Comparison of ENCODE assay signal across 40 mouse cellular contexts in genomic region chr3:94624281-94624680, GRCm38 (mm10). TPM values are rescaled to one million over a fixed set of nuclear protein-coding genes. Genes with fewer than 3 reads are reported as not detected.
"Had no signal": no experiment of that assay in that cellular context is flagged by ENCODE, and none has a peak within 500 bp of the region (broad histone marks: within the 10 kb centered on the region; RNA-seq: fewer than 3 reads in every experiment).

No protein-coding gene starts in this region.

- DNase-seq: gastrocnemius, adult 2 months; gastrocnemius, postnatal 14 days; gastrocnemius, postnatal 36 days; heart, adult 18-20 months; heart, postnatal 14 days; heart, postnatal 36 days; kidney, adult 11 months; kidney, adult 2 months; kidney, adult 9 months; kidney, postnatal 14 days; kidney, postnatal 4 days; liver; liver, embryonic 13.5 days; liver, postnatal 0 days had no signal

- H3K27me3 ChIP-seq: heart, embryonic 12.5 days; hindbrain, embryonic 13.5 days; hindbrain, embryonic 15.5 days; kidney, embryonic 15.5 days; limb, embryonic 12.5 days; liver, embryonic 13.5 days; liver, embryonic 15.5 days had no signal

- ATAC-seq: hindbrain, postnatal 0 days; intestine, embryonic 16.5 days; liver, postnatal 0 days had no signal

RNA-seq across cellular contexts. Expression of gene Gm10972, which starts 18.6 kb away (rescaled TPM):
- total RNA-seq: gastrocnemius, adult 2 months; gastrocnemius, postnatal 14 days; gastrocnemius, postnatal 36 days; heart, adult 18-20 months; heart, adult 8-10 months; heart, postnatal 14 days; heart, postnatal 36 days; hematopoietic stem cell, adult 5-6 weeks; hindbrain, postnatal 0 days; layer of hippocampus, adult 2 months; layer of hippocampus, postnatal 10 days; layer of hippocampus, postnatal 25 days; left cerebral cortex, adult 2 months; left cerebral cortex, postnatal 14 days; left cerebral cortex, postnatal 36 days had no signal
- polyA plus RNA-seq: gonadal fat pad, adult 2 months; heart, embryonic 10.5 days; heart, embryonic 12.5 days; heart, embryonic 14.5 days; heart, embryonic 16.5 days; hindbrain, embryonic 11.5 days; hindbrain, embryonic 13.5 days; hindbrain, embryonic 15.5 days; hindbrain, postnatal 0 days; intestine, embryonic 14.5 days; intestine, embryonic 16.5 days; kidney, adult 2 months; kidney, embryonic 15.5 days; kidney, postnatal 0 days; limb, embryonic 10.5 days; limb, embryonic 12.5 days; limb, embryonic 14.5 days; liver, embryonic 11.5 days; liver, embryonic 13.5 days; liver, embryonic 15.5 days; liver, postnatal 0 days had no signal
